Mouse (Mus musculus): ENCODE measurements at regions not wholly inside any gene's neighbourhood (a gene's known extent, or its start where the extent isn't known, plus 50 kb on each side); places are given as distances from the start of the nearest gene placed in this dataset.

- no peaks in the 10 kb centered on the region for H3K9me3 ChIP-seq (ENCODE audit: control insufficient read depth, low read length)
- 79% methylated on average over 7 of the region's 7 CpGs for WGBS
- H3K4me3 ChIP-seq (replicated peaks; ENCODE audit: low read length): no peak overlapping the region
- H3K4me1 ChIP-seq (replicated peaks; ENCODE audit: control insufficient read depth, insufficient read depth, low read length): no peaks in the 10 kb centered on the region
- ATAC-seq: no peak
- no peaks in the 10 kb centered on the region for H3K36me3 ChIP-seq (ENCODE audit: control insufficient read depth, insufficient read depth)
- no peak overlapping the region for H3K4me2 ChIP-seq (ENCODE audit: low read length)
- no peaks in the 10 kb centered on the region for H3K27me3 ChIP-seq (replicated peaks; ENCODE audit: control insufficient read depth, insufficient read depth, low read length)
- H3K9ac ChIP-seq (replicated peaks; ENCODE audit: low read depth, low read length): no peak overlapping the region
- no peak overlapping the region for H3K27ac ChIP-seq (ENCODE audit: low read length)
Observed at GRCm38 (mm10) chr4:114712005-114712665, 109.4 kb upstream of the Gm12830 start.

- H3K27me3 ChIP-seq (replicated peaks; ENCODE audit: control insufficient read depth, insufficient read depth, low read length): no peaks in the 10 kb centered on the region
- H3K4me3 ChIP-seq (replicated peaks; ENCODE audit: low read length): no peak overlapping the region
- H3K27ac ChIP-seq (ENCODE audit: low read length): no peak overlapping the region
- ATAC-seq: no peak
- no peak overlapping the region for H3K9ac ChIP-seq (replicated peaks; ENCODE audit: low read depth, low read length)
- no peak overlapping the region for H3K4me2 ChIP-seq (ENCODE audit: low read length)
- no peaks in the 10 kb centered on the region for H3K4me1 ChIP-seq (replicated peaks; ENCODE audit: control insufficient read depth, insufficient read depth, low read length)
- H3K36me3 ChIP-seq (ENCODE audit: control insufficient read depth, insufficient read depth): no peaks in the 10 kb centered on the region
- 71% methylated on average over 4 of the region's 4 CpGs for WGBS
- peaks cover 2% of the 10 kb centered on the region; the same call in 1 of the 2 replicates for H3K9me3 ChIP-seq (ENCODE audit: control insufficient read depth, low read length)
Observed at GRCm38 (mm10) chr4:114712921-114713527, 108.5 kb upstream of the Gm12830 start.

GRCm38 (mm10) chr4:114716703-114717102 lies 104.8 kb upstream of the Gm12830 start:
- H3K27me3 ChIP-seq (replicated peaks; ENCODE audit: control insufficient read depth, insufficient read depth, low read length): no peaks in the 10 kb centered on the region
- no peak overlapping the region for H3K4me3 ChIP-seq (replicated peaks; ENCODE audit: low read length)
- H3K4me2 ChIP-seq (ENCODE audit: low read length): no peak overlapping the region
- peaks cover 7% of the 10 kb centered on the region; the same call in 1 of the 2 replicates for H3K9me3 ChIP-seq (ENCODE audit: control insufficient read depth, low read length)
- H3K4me1 ChIP-seq (replicated peaks; ENCODE audit: control insufficient read depth, insufficient read depth, low read length): no peaks in the 10 kb centered on the region
- H3K36me3 ChIP-seq (ENCODE audit: control insufficient read depth, insufficient read depth): no peaks in the 10 kb centered on the region
- no peak overlapping the region for H3K9ac ChIP-seq (replicated peaks; ENCODE audit: low read depth, low read length)
- H3K27ac ChIP-seq (ENCODE audit: low read length): no peak overlapping the region
- WGBS: 84% methylated on average over 2 of the region's 2 CpGs
- ATAC-seq: no peak

- Histone ChIP-seq H3K4me1 (replicated peaks; ENCODE audit: control insufficient read depth, insufficient read depth, low read length) (no peaks in the 10 kb centered on the region), H3K36me3 (ENCODE audit: control insufficient read depth, insufficient read depth) (no peaks in the 10 kb centered on the region), H3K27ac (ENCODE audit: low read length) (no peak overlapping the region), H3K9ac (replicated peaks; ENCODE audit: low read depth, low read length) (no peak overlapping the region), H3K9me3 (ENCODE audit: control insufficient read depth, low read length) (peaks cover 7% of the 10 kb centered on the region; the same call in 1 of the 2 replicates), H3K27me3 (replicated peaks; ENCODE audit: control insufficient read depth, insufficient read depth, low read length) (no peaks in the 10 kb centered on the region), H3K4me3 (replicated peaks; ENCODE audit: low read length) (no peak overlapping the region), H3K4me2 (ENCODE audit: low read length) (no peak overlapping the region)
- ATAC-seq: no peak
- WGBS: 70% methylated on average over 3 of the region's 3 CpGs
Observed at GRCm38 (mm10) chr4:114720696-114721095, 100.8 kb upstream of the Gm12830 start.

GRCm38 (mm10) chr4:114721386-114721785 lies 100.1 kb upstream of the Gm12830 start:
- no peak for ATAC-seq

GRCm38 (mm10) chr4:114728235-114729000 lies 93.1 kb upstream of the Gm12830 start:
- Histone ChIP-seq H3K36me3 (ENCODE audit: control insufficient read depth, insufficient read depth) (no peaks in the 10 kb centered on the region), H3K4me1 (replicated peaks; ENCODE audit: control insufficient read depth, insufficient read depth, low read length) (0 out of 2 replicates have a peak, but pooled peaks cover 3% of the 10 kb centered on the region), H3K27ac (ENCODE audit: low read length) (no peak overlapping the region), H3K4me2 (ENCODE audit: low read length) (no peak overlapping the region), H3K27me3 (replicated peaks; ENCODE audit: control insufficient read depth, insufficient read depth, low read length) (no peaks in the 10 kb centered on the region), H3K9ac (replicated peaks; ENCODE audit: low read depth, low read length) (no peak overlapping the region), H3K4me3 (replicated peaks; ENCODE audit: low read length) (no peak overlapping the region), H3K9me3 (ENCODE audit: control insufficient read depth, low read length) (no peaks in the 10 kb centered on the region)
- peak; percentile 93 for ATAC-seq
- WGBS: 38% methylated on average over 11 of the region's 11 CpGs

More at GRCm38 (mm10) chr4:114721386-114721785, 100.1 kb upstream of the Gm12830 start:
- Histone ChIP-seq H3K27me3 (replicated peaks; ENCODE audit: control insufficient read depth, insufficient read depth, low read length) (no peaks in the 10 kb centered on the region), H3K9ac (replicated peaks; ENCODE audit: low read depth, low read length) (no peak overlapping the region), H3K27ac (ENCODE audit: low read length) (no peak overlapping the region), H3K4me2 (ENCODE audit: low read length) (no peak overlapping the region), H3K4me3 (replicated peaks; ENCODE audit: low read length) (no peak overlapping the region), H3K4me1 (replicated peaks; ENCODE audit: control insufficient read depth, insufficient read depth, low read length) (no peaks in the 10 kb centered on the region), H3K9me3 (ENCODE audit: control insufficient read depth, low read length) (peaks cover 7% of the 10 kb centered on the region; the same call in 1 of the 2 replicates), H3K36me3 (ENCODE audit: control insufficient read depth, insufficient read depth) (no peaks in the 10 kb centered on the region)
- WGBS: 85% methylated on average over 2 of the region's 2 CpGs

- Histone ChIP-seq H3K9ac (replicated peaks; ENCODE audit: low read depth, low read length) (no peak overlapping the region), H3K4me3 (replicated peaks; ENCODE audit: low read length) (no peak overlapping the region), H3K4me2 (ENCODE audit: low read length) (no peak overlapping the region), H3K36me3 (ENCODE audit: control insufficient read depth, insufficient read depth) (no peaks in the 10 kb centered on the region), H3K27me3 (replicated peaks; ENCODE audit: control insufficient read depth, insufficient read depth, low read length) (no peaks in the 10 kb centered on the region; the same call in 1 of the 2 replicates), H3K27ac (ENCODE audit: low read length) (no peak overlapping the region), H3K4me1 (replicated peaks; ENCODE audit: control insufficient read depth, insufficient read depth, low read length) (no peaks in the 10 kb centered on the region), H3K9me3 (ENCODE audit: control insufficient read depth, low read length) (no peaks in the 10 kb centered on the region)
- ATAC-seq: no peak
- 89% methylated on average over 10 of the region's 10 CpGs for WGBS
Observed at GRCm38 (mm10) chr4:114733256-114734004, 88.1 kb upstream of the Gm12830 start.

GRCm38 (mm10) chr4:114738903-114739667 lies 82.4 kb upstream of the Gm12830 start:
- Histone ChIP-seq H3K4me2 (ENCODE audit: low read length) (no peak overlapping the region), H3K27ac (ENCODE audit: low read length) (no peak overlapping the region), H3K27me3 (replicated peaks; ENCODE audit: control insufficient read depth, insufficient read depth, low read length) (no peaks in the 10 kb centered on the region; the same call in 1 of the 2 replicates)

More at GRCm38 (mm10) chr4:114738903-114739667, 82.4 kb upstream of the Gm12830 start:
- Histone ChIP-seq H3K9me3 (ENCODE audit: control insufficient read depth, low read length) (no peaks in the 10 kb centered on the region), H3K4me3 (replicated peaks; ENCODE audit: low read length) (no peak overlapping the region), H3K4me1 (replicated peaks; ENCODE audit: control insufficient read depth, insufficient read depth, low read length) (no peaks in the 10 kb centered on the region), H3K9ac (replicated peaks; ENCODE audit: low read depth, low read length) (no peak overlapping the region), H3K36me3 (ENCODE audit: control insufficient read depth, insufficient read depth) (no peaks in the 10 kb centered on the region)
- 74% methylated on average over 16 of the region's 16 CpGs for WGBS
- ATAC-seq: no peak

Measured in forebrain, embryonic 16.5 days (tissue).